Mouse (Mus musculus): ENCODE results near the gene Galnt2. TPM values are rescaled to one million over a fixed set of nuclear protein-coding genes. Genes with fewer than 3 reads are reported as not detected.

Galnt2 gene
- polyA plus RNA-seq, 1 experiment from 2014 or later: 57.6 TPM

DNA sequence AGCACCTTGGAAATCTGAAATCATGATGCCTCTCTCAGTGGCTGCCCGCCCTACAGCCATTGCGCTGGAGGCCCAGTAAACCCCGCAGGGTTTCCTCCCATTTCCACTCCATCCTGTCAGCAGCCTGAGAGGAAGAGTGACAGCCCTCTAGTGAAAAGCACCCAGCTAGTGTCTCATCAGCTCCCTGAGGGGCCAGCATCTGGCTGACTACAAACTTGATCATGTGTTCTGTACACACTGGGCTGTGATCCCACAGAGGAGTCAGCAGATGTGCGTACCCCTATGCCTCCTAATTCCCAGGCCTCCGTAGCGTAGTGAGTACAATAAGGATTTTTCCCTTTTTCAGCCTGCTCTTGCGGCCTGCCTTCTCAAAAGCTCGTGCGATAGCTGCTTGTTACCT is 25.6 kb downstream of the Galnt2 start:
- H3K27ac ChIP-seq (ENCODE audit: low read length): peak overlapping the region; percentile 55; the same call in 1 of the 2 replicates
- no peak overlapping the region for H3K4me2 ChIP-seq (replicated peaks; ENCODE audit: low read depth, low read length)
- H3K4me1 ChIP-seq (ENCODE audit: control insufficient read depth, insufficient read depth, low read length): peaks cover 31% of the 10 kb centered on the region
- no peak overlapping the region for H3K4me3 ChIP-seq (ENCODE audit: low read depth, low read length)
- no peaks in the 10 kb centered on the region for H3K9me3 ChIP-seq (ENCODE audit: control insufficient read depth, low read depth, low read length)
- H3K36me3 ChIP-seq (ENCODE audit: control insufficient read depth, insufficient read depth, low read length): no peaks in the 10 kb centered on the region
- WGBS: 70% methylated on average over 9 of the region's 9 CpGs
- no peak overlapping the region for H3K9ac ChIP-seq (replicated peaks; ENCODE audit: low read depth, low read length)
- no peak for ATAC-seq (ENCODE audit: insufficient number of reproducible peaks, insufficient read depth, low FRiP score, low read depth)
- H3K27me3 ChIP-seq (ENCODE audit: control insufficient read depth, insufficient read depth, low read length): no peaks in the 10 kb centered on the region

DNA sequence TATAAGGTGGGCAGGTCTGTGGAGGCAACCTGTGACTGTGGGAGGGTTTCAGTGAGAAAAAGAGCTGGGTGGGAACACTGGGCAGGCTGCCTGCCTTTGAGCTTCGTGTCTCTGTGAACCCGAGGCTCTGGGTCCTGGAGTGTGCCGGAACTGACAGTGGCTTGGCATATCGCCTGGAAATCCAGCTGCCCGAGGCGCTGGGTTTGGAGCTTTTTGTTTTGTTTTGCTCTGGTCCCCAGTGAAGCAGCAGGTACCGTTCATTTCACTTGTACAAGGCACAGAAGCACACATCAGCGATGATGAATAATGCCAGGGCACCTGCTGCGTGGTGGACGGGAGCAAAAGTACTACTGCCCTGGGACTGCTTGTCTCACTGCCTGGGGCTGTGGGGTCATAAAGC is 26.2 kb downstream of the Galnt2 start:
- Histone ChIP-seq H3K4me3 (ENCODE audit: low read depth, low read length) (no peak overlapping the region), H3K27ac (ENCODE audit: low read length) (peak overlapping the region; percentile 55; the same call in 1 of the 2 replicates), H3K27me3 (ENCODE audit: control insufficient read depth, insufficient read depth, low read length) (no peaks in the 10 kb centered on the region), H3K4me2 (replicated peaks; ENCODE audit: low read depth, low read length) (no peak overlapping the region), H3K9ac (replicated peaks; ENCODE audit: low read depth, low read length) (no peak overlapping the region), H3K9me3 (ENCODE audit: control insufficient read depth, low read depth, low read length) (no peaks in the 10 kb centered on the region), H3K36me3 (ENCODE audit: control insufficient read depth, insufficient read depth, low read length) (no peaks in the 10 kb centered on the region), H3K4me1 (ENCODE audit: control insufficient read depth, insufficient read depth, low read length) (peaks cover 28% of the 10 kb centered on the region)
- no peak; the same call in 1 of the 2 replicates for ATAC-seq (ENCODE audit: insufficient number of reproducible peaks, insufficient read depth, low FRiP score, low read depth)
- WGBS: 43% methylated on average over 10 of the region's 10 CpGs

DNA sequence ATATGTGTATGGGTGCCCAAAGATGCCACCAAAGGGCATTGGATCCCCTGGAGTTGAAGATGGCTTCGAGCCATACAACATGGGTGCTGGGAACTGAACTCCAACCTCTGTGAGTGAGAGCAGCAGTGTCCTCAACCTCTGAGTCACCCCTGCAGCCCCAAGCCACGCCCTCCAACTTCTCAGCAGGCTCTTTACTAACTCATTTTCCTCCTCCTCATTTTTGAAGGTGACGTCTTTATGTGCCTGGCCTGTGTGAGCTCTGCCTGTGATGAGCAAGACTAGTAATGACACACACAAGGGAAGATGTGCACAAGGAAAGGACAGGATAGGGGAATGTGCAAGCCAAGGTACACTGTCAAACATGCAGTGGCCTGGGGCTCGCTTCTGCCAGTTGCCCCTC is 28.0 kb downstream of the Galnt2 start:
- Histone ChIP-seq H3K4me2 (replicated peaks; ENCODE audit: low read depth, low read length) (no peak overlapping the region), H3K9me3 (ENCODE audit: control insufficient read depth, low read depth, low read length) (no peaks in the 10 kb centered on the region), H3K4me3 (ENCODE audit: low read depth, low read length) (no peak overlapping the region), H3K27ac (ENCODE audit: low read length) (no peak overlapping the region), H3K9ac (replicated peaks; ENCODE audit: low read depth, low read length) (no peak overlapping the region), H3K36me3 (ENCODE audit: control insufficient read depth, insufficient read depth, low read length) (no peaks in the 10 kb centered on the region), H3K4me1 (ENCODE audit: control insufficient read depth, insufficient read depth, low read length) (peaks cover 34% of the 10 kb centered on the region), H3K27me3 (ENCODE audit: control insufficient read depth, insufficient read depth, low read length) (no peaks in the 10 kb centered on the region)
- 83% methylated on average over 4 of the region's 4 CpGs for WGBS
- no peak for ATAC-seq (ENCODE audit: insufficient number of reproducible peaks, insufficient read depth, low FRiP score, low read depth)

DNA sequence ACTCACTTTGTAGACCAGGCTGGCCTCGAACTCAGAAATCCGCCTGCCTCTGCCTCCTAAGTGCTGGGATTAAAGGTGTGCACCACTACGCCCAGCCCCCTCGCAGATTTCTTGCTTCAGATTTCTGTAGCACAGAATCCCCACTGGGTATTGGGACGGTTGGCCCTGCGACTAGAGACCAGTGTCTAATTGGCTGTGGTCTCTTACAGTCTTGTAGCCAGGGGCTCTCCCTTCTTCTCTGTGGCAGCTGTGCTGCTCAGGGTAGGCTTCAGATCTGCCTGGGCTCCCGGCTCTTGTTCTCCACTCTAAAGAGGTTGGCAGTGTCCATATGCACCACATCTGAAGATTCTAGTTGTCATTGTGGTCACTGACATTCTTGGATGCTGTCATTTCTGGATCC is 28.7 kb downstream of the Galnt2 start:
- ATAC-seq (ENCODE audit: insufficient number of reproducible peaks, insufficient read depth, low FRiP score, low read depth): no peak
- H3K36me3 ChIP-seq (ENCODE audit: control insufficient read depth, insufficient read depth, low read length): no peaks in the 10 kb centered on the region
- 86% methylated on average over 7 of the region's 7 CpGs for WGBS
- H3K27ac ChIP-seq (ENCODE audit: low read length): no peak overlapping the region
- H3K27me3 ChIP-seq (ENCODE audit: control insufficient read depth, insufficient read depth, low read length): no peaks in the 10 kb centered on the region
- H3K9ac ChIP-seq (replicated peaks; ENCODE audit: low read depth, low read length): no peak overlapping the region
- peaks cover 41% of the 10 kb centered on the region for H3K4me1 ChIP-seq (ENCODE audit: control insufficient read depth, insufficient read depth, low read length)
- H3K4me3 ChIP-seq (ENCODE audit: low read depth, low read length): no peak overlapping the region
- H3K9me3 ChIP-seq (ENCODE audit: control insufficient read depth, low read depth, low read length): no peaks in the 10 kb centered on the region
- H3K4me2 ChIP-seq (replicated peaks; ENCODE audit: low read depth, low read length): no peak overlapping the region

DNA sequence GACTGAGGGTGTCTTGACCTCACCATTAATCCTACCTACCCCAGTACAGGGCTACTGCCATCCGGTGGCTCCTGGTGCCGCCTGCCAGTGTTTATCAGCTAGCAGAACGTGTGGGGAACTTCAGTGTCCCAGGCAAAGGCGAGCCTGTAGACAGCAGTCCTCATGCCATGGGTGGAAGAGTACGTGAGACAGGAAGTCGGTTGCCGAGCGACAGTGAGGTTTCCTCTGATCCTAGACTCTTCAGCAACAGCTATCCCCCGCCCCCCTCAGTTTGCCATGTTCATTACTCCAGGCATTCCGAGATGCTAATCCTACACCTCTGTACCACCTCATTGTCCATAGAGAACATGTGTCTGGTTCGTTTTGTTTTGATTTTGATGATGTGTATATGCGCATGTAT is 29.2 kb downstream of the Galnt2 start:
- ATAC-seq (ENCODE audit: insufficient number of reproducible peaks, insufficient read depth, low FRiP score, low read depth): no peak
- WGBS: 51% methylated on average over 12 of the region's 12 CpGs
- Histone ChIP-seq H3K9me3 (ENCODE audit: control insufficient read depth, low read depth, low read length) (no peaks in the 10 kb centered on the region), H3K27ac (ENCODE audit: low read length) (no peak overlapping the region), H3K9ac (replicated peaks; ENCODE audit: low read depth, low read length) (no peak overlapping the region), H3K36me3 (ENCODE audit: control insufficient read depth, insufficient read depth, low read length) (no peaks in the 10 kb centered on the region), H3K4me1 (ENCODE audit: control insufficient read depth, insufficient read depth, low read length) (peaks cover 44% of the 10 kb centered on the region), H3K4me2 (replicated peaks; ENCODE audit: low read depth, low read length) (no peak overlapping the region), H3K27me3 (ENCODE audit: control insufficient read depth, insufficient read depth, low read length) (no peaks in the 10 kb centered on the region), H3K4me3 (ENCODE audit: low read depth, low read length) (no peak overlapping the region)

DNA sequence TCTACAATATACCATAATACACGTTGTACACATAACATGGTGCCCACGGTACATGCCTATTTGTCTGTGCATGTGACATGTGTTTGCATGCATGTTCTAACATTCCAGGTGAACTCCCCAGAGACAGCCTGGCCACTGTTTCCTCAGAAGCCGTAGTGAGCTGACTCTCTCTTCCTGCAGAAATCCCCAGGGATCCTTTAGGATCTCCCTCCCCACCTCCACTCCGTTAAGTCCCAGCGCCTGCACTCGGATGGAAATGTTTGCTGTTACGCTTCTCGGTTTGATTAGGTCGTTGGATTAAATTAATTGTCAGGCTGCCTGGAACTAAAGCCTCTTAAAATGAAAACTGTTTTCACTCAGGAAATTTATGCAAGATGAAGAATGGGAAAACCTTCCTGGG is 31.9 kb downstream of the Galnt2 start:
- Histone ChIP-seq H3K4me1 (ENCODE audit: control insufficient read depth, insufficient read depth, low read length) (peaks cover 28% of the 10 kb centered on the region), H3K27ac (ENCODE audit: low read length) (no peak overlapping the region), H3K27me3 (ENCODE audit: control insufficient read depth, insufficient read depth, low read length) (no peaks in the 10 kb centered on the region), H3K4me2 (replicated peaks; ENCODE audit: low read depth, low read length) (no peak overlapping the region), H3K4me3 (ENCODE audit: low read depth, low read length) (no peak overlapping the region), H3K9me3 (ENCODE audit: control insufficient read depth, low read depth, low read length) (no peaks in the 10 kb centered on the region), H3K36me3 (ENCODE audit: control insufficient read depth, insufficient read depth, low read length) (no peaks in the 10 kb centered on the region), H3K9ac (replicated peaks; ENCODE audit: low read depth, low read length) (no peak overlapping the region)
- 60% methylated on average over 9 of the region's 9 CpGs for WGBS
- no peak for ATAC-seq (ENCODE audit: insufficient number of reproducible peaks, insufficient read depth, low FRiP score, low read depth)

DNA sequence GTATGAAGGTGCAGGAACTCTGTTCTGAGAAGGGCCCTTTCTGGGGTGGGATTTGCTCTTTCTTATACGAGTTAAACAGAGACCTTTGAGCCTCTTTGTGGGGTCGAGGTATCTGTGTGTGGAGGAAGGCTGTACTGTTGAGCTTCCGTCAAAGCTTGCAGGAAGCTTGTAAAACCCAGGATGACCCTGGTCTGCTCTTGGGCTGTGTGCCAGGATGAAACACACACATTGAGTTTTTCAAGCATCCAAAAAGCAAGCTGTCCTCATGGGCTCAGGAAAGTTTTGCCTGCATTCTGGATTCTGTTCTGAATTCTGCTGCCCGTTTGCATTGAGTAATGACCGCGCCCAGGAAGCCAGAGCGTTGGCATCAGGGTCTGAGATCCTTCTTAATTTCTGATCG is 32.8 kb downstream of the Galnt2 start:
- H3K9ac ChIP-seq (replicated peaks; ENCODE audit: low read depth, low read length): no peak overlapping the region
- H3K4me2 ChIP-seq (replicated peaks; ENCODE audit: low read depth, low read length): no peak overlapping the region
- no peak overlapping the region for H3K4me3 ChIP-seq (ENCODE audit: low read depth, low read length)
- H3K4me1 ChIP-seq (ENCODE audit: control insufficient read depth, insufficient read depth, low read length): peaks cover 28% of the 10 kb centered on the region
- H3K36me3 ChIP-seq (ENCODE audit: control insufficient read depth, insufficient read depth, low read length): no peaks in the 10 kb centered on the region
- H3K9me3 ChIP-seq (ENCODE audit: control insufficient read depth, low read depth, low read length): no peaks in the 10 kb centered on the region
- H3K27ac ChIP-seq (ENCODE audit: low read length): peak overlapping the region; percentile 27; the same call in 1 of the 2 replicates
- ATAC-seq (ENCODE audit: insufficient number of reproducible peaks, insufficient read depth, low FRiP score, low read depth): no peak
- H3K27me3 ChIP-seq (ENCODE audit: control insufficient read depth, insufficient read depth, low read length): no peaks in the 10 kb centered on the region
- WGBS: 57% methylated on average over 8 of the region's 8 CpGs

DNA sequence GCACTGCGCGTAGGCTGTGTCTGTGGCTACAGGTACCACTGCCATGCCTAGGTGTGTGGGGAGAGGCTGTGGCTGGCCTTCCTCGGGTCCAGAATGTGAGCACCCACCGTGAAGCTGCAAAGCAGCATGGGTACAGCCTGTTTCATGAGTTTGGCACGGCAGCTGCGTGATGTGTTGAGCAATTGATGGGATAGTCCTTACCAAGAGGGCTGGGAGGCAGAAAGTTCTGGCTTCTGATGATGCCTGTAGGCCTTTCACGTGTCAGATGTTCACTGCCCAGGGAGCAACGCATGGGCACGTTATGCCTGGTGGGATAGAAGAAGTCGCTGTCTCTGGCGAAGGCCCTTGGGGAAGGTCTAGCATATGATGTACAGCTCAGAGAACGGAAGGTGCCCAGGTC is 33.5 kb downstream of the Galnt2 start:
- Histone ChIP-seq H3K4me3 (ENCODE audit: low read depth, low read length) (no peak overlapping the region), H3K27ac (ENCODE audit: low read length) (peak overlapping the region; percentile 27; the same call in 1 of the 2 replicates), H3K4me2 (replicated peaks; ENCODE audit: low read depth, low read length) (no peak overlapping the region), H3K4me1 (ENCODE audit: control insufficient read depth, insufficient read depth, low read length) (peaks cover 28% of the 10 kb centered on the region), H3K9me3 (ENCODE audit: control insufficient read depth, low read depth, low read length) (no peaks in the 10 kb centered on the region), H3K9ac (replicated peaks; ENCODE audit: low read depth, low read length) (no peak overlapping the region), H3K36me3 (ENCODE audit: control insufficient read depth, insufficient read depth, low read length) (no peaks in the 10 kb centered on the region), H3K27me3 (ENCODE audit: control insufficient read depth, insufficient read depth, low read length) (no peaks in the 10 kb centered on the region)
- WGBS: 90% methylated on average over 12 of the region's 12 CpGs
- ATAC-seq (ENCODE audit: insufficient number of reproducible peaks, insufficient read depth, low FRiP score, low read depth): no peak

DNA sequence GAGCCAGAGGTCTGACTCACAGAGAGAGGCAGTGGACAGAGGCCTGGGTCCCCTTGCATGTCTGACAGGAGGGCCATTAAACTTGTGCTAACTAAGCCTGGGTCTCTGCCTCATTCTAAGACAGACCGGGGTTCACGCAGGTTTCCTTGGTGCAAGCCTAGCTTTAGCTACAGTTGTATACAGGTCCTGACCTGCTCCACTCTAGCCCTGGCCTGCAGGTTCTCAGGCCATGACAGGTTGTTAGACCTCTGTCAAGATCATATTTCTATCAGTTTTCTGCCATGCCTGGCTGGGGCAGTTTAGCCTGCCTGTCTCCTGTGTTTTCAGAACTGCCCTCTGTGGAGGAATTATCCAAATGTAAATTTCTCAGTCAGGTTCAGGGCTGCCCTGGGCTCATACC is 33.9 kb downstream of the Galnt2 start:
- Histone ChIP-seq H3K4me3 (ENCODE audit: low read depth, low read length) (no peak overlapping the region), H3K27me3 (ENCODE audit: control insufficient read depth, insufficient read depth, low read length) (no peaks in the 10 kb centered on the region), H3K4me1 (ENCODE audit: control insufficient read depth, insufficient read depth, low read length) (peaks cover 28% of the 10 kb centered on the region), H3K27ac (ENCODE audit: low read length) (no peak overlapping the region), H3K9me3 (ENCODE audit: control insufficient read depth, low read depth, low read length) (no peaks in the 10 kb centered on the region), H3K4me2 (replicated peaks; ENCODE audit: low read depth, low read length) (no peak overlapping the region), H3K36me3 (ENCODE audit: control insufficient read depth, insufficient read depth, low read length) (no peaks in the 10 kb centered on the region), H3K9ac (replicated peaks; ENCODE audit: low read depth, low read length) (no peak overlapping the region)
- WGBS: 51% methylated on average over 2 of the region's 2 CpGs
- ATAC-seq (ENCODE audit: insufficient number of reproducible peaks, insufficient read depth, low FRiP score, low read depth): no peak

All from stomach, embryonic 14.5 days (tissue).